Mouse (Mus musculus) frontal cortex, postnatal 25 days (tissue): ENCODE data around the gene Rfx5.

ENCODE experiments used
- DNase-seq, 2 experiments: peaks; one replicate each; pipeline ENCODE4 v3.0.0; 2022; ENCODE audit warnings: low spot score in 2 of 2

The Rfx5 gene

DNA sequence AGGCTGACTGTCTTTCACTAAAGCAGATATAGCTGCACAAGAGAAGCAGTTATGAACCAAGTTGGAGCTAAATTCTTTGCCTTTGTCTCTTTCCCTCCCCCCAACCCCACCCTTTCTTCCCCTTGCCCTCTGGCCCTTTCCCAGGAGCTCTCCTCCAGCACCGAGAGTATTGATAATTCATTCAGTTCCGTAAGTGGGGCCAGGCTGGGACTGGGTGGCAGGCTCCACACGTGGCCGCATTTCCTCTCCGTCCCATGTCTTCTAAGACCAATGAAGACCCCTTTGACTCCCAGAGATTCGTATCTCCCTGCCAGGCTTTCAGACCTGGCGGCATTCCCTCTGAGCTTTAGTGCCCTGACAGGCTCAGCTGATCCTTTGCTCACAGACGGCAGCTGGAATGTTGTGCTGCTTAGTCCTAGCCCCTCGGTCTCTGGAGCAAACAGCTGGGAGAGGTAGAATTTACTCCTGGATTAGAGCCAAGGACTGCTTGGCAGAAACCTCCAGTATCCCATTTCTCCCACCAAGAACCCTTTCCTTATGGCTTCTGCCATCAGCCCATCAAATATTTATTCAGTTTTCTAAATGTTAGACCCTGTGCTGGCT, 35.4 kb downstream of the Rfx5 start:
- DNase-seq = no peak

DNA sequence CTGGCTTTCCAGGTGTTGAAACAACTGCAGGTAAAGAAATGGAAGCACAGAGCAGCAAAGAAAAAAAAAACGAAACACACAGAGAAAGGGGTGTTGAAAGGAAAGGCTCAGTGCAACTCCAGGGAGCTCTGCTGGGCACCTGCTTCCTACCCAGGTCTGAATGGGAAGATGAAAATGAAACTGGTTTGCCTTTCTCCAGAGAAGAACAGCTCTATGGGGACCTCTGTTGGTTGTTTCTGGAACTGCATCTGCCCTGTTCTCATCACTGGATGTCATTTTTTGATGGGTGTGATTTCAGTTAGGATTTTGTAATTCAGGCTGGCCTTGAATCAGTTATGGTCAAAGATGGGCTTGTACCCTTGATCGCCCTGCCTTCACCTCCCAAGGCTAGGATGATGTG, 43.1 kb downstream of the Rfx5 start:
- peak; percentile 70 to 80 for DNase-seq

DNA sequence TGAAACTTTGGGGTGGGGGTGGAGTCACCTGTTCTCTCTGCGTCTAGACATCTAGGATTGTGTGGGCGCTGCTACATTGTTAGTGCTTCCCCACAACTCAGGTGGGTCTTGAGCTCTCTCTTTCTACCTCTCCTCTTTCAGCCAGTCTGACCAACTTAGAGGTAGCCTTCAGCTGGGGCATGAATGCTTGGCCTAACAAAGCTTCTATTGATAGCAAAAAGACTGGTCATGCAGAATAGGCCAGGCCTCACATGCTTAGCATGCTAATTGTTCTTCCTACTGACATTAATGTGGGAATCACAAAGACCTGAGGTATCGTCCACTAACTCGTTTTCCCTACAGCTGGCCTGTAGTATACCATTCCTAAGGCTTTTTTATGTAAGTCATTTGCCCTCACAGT, 48.7 kb downstream of the Rfx5 start:
- no peak for DNase-seq

DNA sequence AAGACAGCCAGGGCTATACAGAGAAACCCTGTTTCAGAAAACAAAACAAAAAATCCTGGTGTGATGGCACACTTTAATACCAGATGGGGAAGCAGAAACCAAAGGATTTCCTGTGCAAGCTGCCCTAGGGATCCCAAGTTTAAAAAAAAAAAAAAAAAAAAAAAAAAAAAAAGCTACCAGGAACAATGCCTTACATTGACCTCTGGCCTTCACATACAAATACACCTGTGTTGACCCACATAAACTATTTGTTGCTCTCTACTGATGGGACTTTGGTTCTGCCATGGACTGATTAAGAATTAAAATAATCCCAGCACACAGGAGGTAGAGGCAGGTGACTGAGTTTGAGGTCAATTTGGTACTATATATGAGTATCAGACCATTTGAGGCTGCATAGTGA, 49.4 kb downstream of the Rfx5 start:
- no peak for DNase-seq

DNA sequence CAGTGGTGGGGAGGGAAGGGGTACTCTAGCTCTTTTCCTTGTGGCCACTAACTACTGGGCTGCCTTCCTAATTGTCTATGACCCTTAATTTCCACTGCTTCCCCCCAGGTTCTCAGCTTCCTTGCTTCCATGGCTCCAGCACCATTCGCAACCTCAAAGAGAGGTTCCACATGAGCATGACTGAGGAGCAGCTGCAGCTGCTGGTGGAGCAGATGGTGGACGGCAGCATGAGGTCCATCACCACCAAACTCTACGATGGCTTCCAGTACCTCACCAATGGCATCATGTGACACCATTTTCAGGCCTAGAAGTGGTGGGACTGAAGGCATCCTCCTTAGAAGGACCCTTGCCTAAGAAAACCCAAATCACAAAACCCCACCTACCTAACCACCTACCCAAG, 51.8 kb downstream of the Rfx5 start:
- no peak for DNase-seq

DNA sequence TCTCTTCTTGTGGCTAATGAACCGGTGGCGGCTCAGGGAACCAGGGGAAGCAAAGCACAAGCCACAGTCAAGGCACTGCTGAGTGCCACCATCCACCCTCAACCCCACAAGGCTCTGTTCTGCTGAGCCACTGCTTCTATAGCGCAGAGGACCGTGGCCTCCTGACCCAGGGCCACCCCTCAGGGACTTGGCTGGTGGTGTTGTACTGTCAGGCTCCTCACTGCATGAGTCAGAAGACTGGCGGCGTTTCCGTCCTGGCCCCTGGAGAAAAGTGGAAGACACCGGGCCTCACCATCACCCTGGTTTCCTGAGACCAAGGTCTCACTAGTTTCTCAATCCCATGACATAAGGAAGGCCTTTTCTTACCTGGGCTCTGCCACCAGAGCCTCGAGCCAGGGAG, 53.8 kb downstream of the Rfx5 start:
- no peak for DNase-seq

DNA sequence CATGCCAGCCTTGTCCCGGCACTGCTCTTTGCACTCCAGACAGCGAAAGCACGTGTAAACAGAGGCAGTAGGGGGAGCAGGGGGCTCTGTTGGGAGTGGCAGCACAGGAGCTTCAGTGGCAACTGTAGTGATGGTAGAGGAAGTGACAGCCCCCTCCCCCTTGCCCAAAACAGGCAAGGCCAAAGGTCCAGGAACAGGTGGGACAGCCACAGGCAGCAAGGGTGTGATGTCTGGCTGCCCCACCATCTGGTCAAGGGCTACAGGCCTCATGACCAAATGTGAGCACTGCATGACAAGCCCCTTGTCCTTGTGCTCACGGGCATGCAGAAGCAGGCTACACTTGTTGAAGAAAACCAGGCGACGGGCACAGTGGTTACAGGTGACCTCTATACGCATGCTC, 56.5 kb downstream of the Rfx5 start:
- DNase-seq = no peak
